Mouse (Mus musculus): ENCODE measurements around the gene Gm11567.

- TF ChIP-seq CTCF (IDR thresholded peaks at IDR 0.05; ENCODE audit: control insufficient read depth, insufficient read depth, insufficient read length) (no peak), MYOG (IDR thresholded peaks at IDR 0.05; ENCODE audit: control insufficient read depth, extremely low read depth, insufficient read length) (no peak), MAX (IDR thresholded peaks at IDR 0.05) (no peak), USF1 (IDR thresholded peaks at IDR 0.05; ENCODE audit: low read depth) (no peak), MYOD1 (IDR thresholded peaks at IDR 0.05; ENCODE audit: control insufficient read depth, insufficient read length, low read depth) (no peak), CEBPB (IDR thresholded peaks at IDR 0.05; ENCODE audit: low read depth) (no peak), FOSL1 (IDR thresholded peaks at IDR 0.05; ENCODE audit: insufficient read depth, low read length, poor library complexity, severe bottlenecking) (no peak)
Observed at GRCm38 (mm10) chr11:99857617-99858016, 21.4 kb upstream of the Gm11567 start, which contains the start of gene Gm11568.
